Comparison of ENCODE assay signal across 13 mouse cellular contexts in genomic region chr10:13971268-13971667, GRCm38 (mm10).
"Had no signal": no experiment of that assay in that cellular context is flagged by ENCODE, and none has a peak within 500 bp of the region (broad histone marks: within the 10 kb centered on the region; RNA-seq: fewer than 3 reads in every experiment).

No protein-coding gene starts in this region.

- H3K9ac ChIP-seq: lung, embryonic 14.5 days; midbrain, embryonic 12.5 days; neural tube, embryonic 12.5 days had no signal

- H3K9me3 ChIP-seq: midbrain, embryonic 10.5 days; midbrain, embryonic 12.5 days; neural tube, embryonic 12.5 days had no signal

- H3K4me3 ChIP-seq: midbrain, embryonic 10.5 days; midbrain, embryonic 12.5 days; neural tube, embryonic 12.5 days had no signal

- ATAC-seq: midbrain, embryonic 16.5 days had no signal

- H3K27me3 ChIP-seq: midbrain, embryonic 12.5 days; neural tube, embryonic 12.5 days had no signal

- H3K27ac ChIP-seq: midbrain, embryonic 10.5 days; midbrain, embryonic 12.5 days; neural tube, embryonic 12.5 days had no signal

- H3K4me2 ChIP-seq: lung, embryonic 14.5 days; midbrain, embryonic 12.5 days; neural tube, embryonic 12.5 days had no signal

- DNase-seq: lung, adult 18-20 months; lung, embryonic 14.5 days; lung, postnatal 10 days; lung, postnatal 4 days; midbrain, embryonic 14.5 days; right cerebral cortex, postnatal 14 days; thymus, adult 18-20 months; thymus, postnatal 14 days; thymus, postnatal 36 days had no signal

- H3K36me3 ChIP-seq: midbrain, embryonic 10.5 days; midbrain, embryonic 12.5 days; neural tube, embryonic 12.5 days had no signal
